Mouse (Mus musculus) MEL (cell line): ENCODE data around the gene Ly6g5c. TPM values are rescaled to one million over a fixed set of nuclear protein-coding genes. Genes with fewer than 3 reads are reported as not detected.

ENCODE experiments used
- DNase-seq: peaks from one replicate; pipeline ENCODE4 v3.0.0; 2011; ENCODE audit warnings: low read depth, low spot score
- H3K27ac ChIP-seq: 2 replicates; pipeline ENCODE4 v1.5.1; 2012; ENCODE audit warnings: low read depth, mild to moderate bottlenecking, control low read depth, low read length, moderate library complexity; ENCODE audit not compliant: control insufficient read depth
- H3K27me3 ChIP-seq, 2 experiments: fragments of 150-350 bp in 1 of 2; sonication (generic) in 1 of 2; 2 replicates each; pipeline ENCODE4 v1.6.1; 2012; ENCODE audit warnings: low read length in 2 of 2, mild to moderate bottlenecking in 2 of 2, improper control_type of control experiment in 1 of 2, moderate library complexity in 1 of 2; ENCODE audit not compliant: insufficient read depth in 2 of 2, control insufficient read depth in 1 of 2
- H3K36me3 ChIP-seq, 2 experiments: 2 replicates each; pipeline ENCODE4 v1.6.1; 2012 to 2014; ENCODE audit warnings: low read length in 2 of 2, improper control_type of control experiment in 1 of 2, inconsistent platforms in 1 of 2, mild to moderate bottlenecking in 1 of 2; ENCODE audit not compliant: insufficient read depth in 2 of 2, control insufficient read depth in 1 of 2
- H3K4me1 ChIP-seq, 2 experiments: fragments of 150-350 bp in 1 of 2; sonication (generic) in 1 of 2; 2 replicates each; pipeline ENCODE4 v1.6.1; 2012; ENCODE audit warnings: low read length in 2 of 2, improper control_type of control experiment in 1 of 2, mild to moderate bottlenecking in 1 of 2; ENCODE audit not compliant: insufficient read depth in 2 of 2, control insufficient read depth in 1 of 2
- H3K4me3 ChIP-seq, 2 experiments: fragments of 150-350 bp in 1 of 2; sonication (generic) in 1 of 2; 2 replicates each; pipeline ENCODE4 v1.5.1; 2012; ENCODE audit warnings: low read depth in 2 of 2, low read length in 2 of 2, mild to moderate bottlenecking in 2 of 2, moderate library complexity in 2 of 2, control low read depth in 1 of 2, improper control_type of control experiment in 1 of 2; ENCODE audit not compliant: control insufficient read depth in 1 of 2, insufficient read depth in 1 of 2
- H3K79me2 ChIP-seq: 2 replicates; pipeline ENCODE4 v1.6.1; 2012; ENCODE audit warnings: mild to moderate bottlenecking, low read length, moderate library complexity; ENCODE audit not compliant: control insufficient read depth, poor library complexity, insufficient read depth
- H3K9ac ChIP-seq: 2 replicates; pipeline ENCODE4 v1.6.1; 2012; ENCODE audit warnings: low read depth, mild to moderate bottlenecking, control low read depth, low read length, moderate library complexity; ENCODE audit not compliant: control insufficient read depth, poor library complexity, severe bottlenecking
- H3K9me3 ChIP-seq: fragments of 150-350 bp; sonication (generic); replicated peaks from 2 replicates; pipeline ENCODE4 v1.6.1; 2012; ENCODE audit warnings: mild to moderate bottlenecking, low read length, improper control_type of control experiment, moderate library complexity; ENCODE audit not compliant: insufficient read depth
- CHD1 ChIP-seq: IDR thresholded peaks from 2 replicates; pipeline ENCODE4 v1.6.1; 2012; ENCODE audit warnings: low read depth, mild to moderate bottlenecking, inconsistent platforms, low read length, improper control_type of control experiment
- CHD2 ChIP-seq: IDR thresholded peaks from 2 replicates; pipeline ENCODE4 v1.6.1; 2011; ENCODE audit warnings: low read length, improper control_type of control experiment
- ELF1 ChIP-seq: IDR thresholded peaks from 2 replicates; pipeline ENCODE4 v1.6.1; 2014; ENCODE audit warnings: low read depth, mild to moderate bottlenecking, inconsistent platforms, low read length, improper control_type of control experiment, moderate library complexity
- ETS1 ChIP-seq: IDR thresholded peaks from 2 replicates; pipeline ENCODE4 v1.6.1; 2012; ENCODE audit warnings: low read depth, mild to moderate bottlenecking, inconsistent platforms, low read length, improper control_type of control experiment, moderate library complexity
- GABPA ChIP-seq: IDR thresholded peaks from 2 replicates; pipeline ENCODE4 v1.6.1; 2012; ENCODE audit warnings: low read depth, mild to moderate bottlenecking, inconsistent platforms, low read length, improper control_type of control experiment, moderate library complexity
- GATA1 ChIP-seq: IDR thresholded peaks from 2 replicates; pipeline ENCODE4 v1.6.1; 2011; ENCODE audit warnings: low read depth, low read length, improper control_type of control experiment
- HCFC1 ChIP-seq: IDR thresholded peaks from 2 replicates; pipeline ENCODE4 v1.6.1; 2012; ENCODE audit warnings: low read depth, mild to moderate bottlenecking, inconsistent platforms, low read length, improper control_type of control experiment, moderate library complexity
- MAZ ChIP-seq: IDR thresholded peaks from 2 replicates; pipeline ENCODE4 v1.6.1; 2012; ENCODE audit warnings: low read depth, mild to moderate bottlenecking, inconsistent platforms, low read length, improper control_type of control experiment
- MYB ChIP-seq: IDR thresholded peaks from 2 replicates; pipeline ENCODE4 v1.6.1; 2011; ENCODE audit warnings: mild to moderate bottlenecking, low read depth, low read length, improper control_type of control experiment
- NRF1 ChIP-seq: IDR thresholded peaks from 2 replicates; pipeline ENCODE4 v1.6.1; 2014; ENCODE audit warnings: low read depth, mild to moderate bottlenecking, inconsistent platforms, low read length, improper control_type of control experiment, moderate library complexity; ENCODE audit not compliant: poor library complexity, insufficient read depth, severe bottlenecking
- POLR2AphosphoS2 ChIP-seq: IDR thresholded peaks from 2 replicates; pipeline ENCODE4 v1.6.1; 2011; ENCODE audit warnings: low read length, improper control_type of control experiment
- POLR2AphosphoS5 ChIP-seq: IDR thresholded peaks from 2 replicates; pipeline ENCODE4 v1.6.1; 2012; ENCODE audit warnings: low read depth, borderline replicate concordance, mild to moderate bottlenecking, inconsistent platforms, low read length, moderate library complexity, mixed read lengths
- SMC3 ChIP-seq: IDR thresholded peaks from 2 replicates; pipeline ENCODE4 v1.6.1; 2011; ENCODE audit warnings: low read depth, low read length, improper control_type of control experiment
- TAL1 ChIP-seq: IDR thresholded peaks from 2 replicates; pipeline ENCODE4 v1.6.1; 2012; ENCODE audit warnings: mild to moderate bottlenecking, inconsistent platforms, low read length, moderate library complexity, mixed read lengths
- USF1 ChIP-seq: IDR thresholded peaks from 2 replicates; pipeline ENCODE4 v1.6.1; 2014; ENCODE audit warnings: low read depth, mild to moderate bottlenecking, inconsistent platforms, low read length, improper control_type of control experiment, moderate library complexity
- USF2 ChIP-seq, 2 experiments: IDR thresholded peaks; 2 replicates each; pipeline ENCODE4 v1.6.1; 2011 to 2012; ENCODE audit warnings: improper control_type of control experiment in 2 of 2, low read length in 2 of 2, borderline replicate concordance in 1 of 2, inconsistent platforms in 1 of 2, low read depth in 1 of 2, mild to moderate bottlenecking in 1 of 2; ENCODE audit not compliant: insufficient read depth in 1 of 2
- ZKSCAN1 ChIP-seq: IDR thresholded peaks from 2 replicates; pipeline ENCODE4 v1.6.1; 2012; ENCODE audit warnings: low read depth, mild to moderate bottlenecking, inconsistent platforms, low read length, improper control_type of control experiment, moderate library complexity
- ZNF384 ChIP-seq: IDR thresholded peaks from 2 replicates; pipeline ENCODE4 v1.6.1; 2012; ENCODE audit warnings: low read depth, mild to moderate bottlenecking, inconsistent platforms, low read length, improper control_type of control experiment
- polyA plus RNA-seq, 2 experiments: library from polyadenylated mRNA; stranded (reverse) in 1 of 2; unstranded in 1 of 2; fragments of >175 nt in 1 of 2; fragments of >200 nt in 1 of 2; gene quantifications; 2 replicates each; pipeline versions ENCODE4 v1.2.1 to v1.2.4; 2012; ENCODE audit warnings: low replicate concordance in 2 of 2, low read depth in 1 of 2; ENCODE audit not compliant: insufficient read length in 2 of 2, insufficient read depth in 1 of 2, missing spikeins in 1 of 2
- total RNA-seq: library from RNA; depleted of rRNA; stranded (reverse); fragments of 300-350 nt; gene quantifications from 2 replicates; pipeline ENCODE4 v1.2.3, GENCODE M21; 2012

Ly6g5c gene
- total and polyA plus RNA-seq, 3 experiments = not detected

- peaks cover 42% of the 10 kb centered on the region for H3K79me2 ChIP-seq
- H3K4me3 ChIP-seq = no peak overlapping the region
- no peak overlapping the region for H3K27ac ChIP-seq
- peaks cover 6 to 8% of the 10 kb centered on the region in 2 experiments for H3K4me1 ChIP-seq
- H3K27me3 ChIP-seq = no peaks in the 10 kb centered on the region
- H3K9ac ChIP-seq = no peak overlapping the region
- no peaks in the 10 kb centered on the region for H3K9me3 ChIP-seq
- peaks cover 0 to 13% of the 10 kb centered on the region in 2 experiments; a peak in 2 of 4 replicates for H3K36me3 ChIP-seq
- peak; percentile 67 for DNase-seq
- TF ChIP-seq POLR2AphosphoS2 (peak; percentile 29; the same call in 1 of the 2 replicates), TAL1 (peak; percentile 44), ETS1 (peak; percentile 38; the same call in 1 of the 2 replicates), USF2 (IDR thresholded peaks at IDR 0.05; ENCODE audit: borderline replicate concordance in 1 of 2, insufficient read depth in 1 of 2, low read depth in 1 of 2, low read length in 2 of 2) (no peak)
- TF ChIP-seq, all 39 proteins: peak for 3
Measured at GRCm38 (mm10) chr17:35125081-35125480, 17.0 kb downstream of the Ly6g5c start.

- Histone ChIP-seq H3K9ac (peak overlapping the region; percentile 83), H3K27me3 (no peaks in the 10 kb centered on the region), H3K36me3 (peaks cover 0 to 10% of the 10 kb centered on the region in 2 experiments; a peak in 2 of 4 replicates), H3K9me3 (no peaks in the 10 kb centered on the region), H3K27ac (0 out of 2 replicates have a peak overlapping the region, but pooled peaks have one; percentile 22), H3K4me3 (peak overlapping the region; percentile 90 to 99), H3K4me1 (peaks cover 6 to 8% of the 10 kb centered on the region in 2 experiments; a peak in 3 of 4 replicates), H3K79me2 (peaks cover 37% of the 10 kb centered on the region)
- TF ChIP-seq SMC3 = no peak
- TF ChIP-seq MYB = no peak
- TF ChIP-seq USF2 (IDR thresholded peaks at IDR 0.05; ENCODE audit: borderline replicate concordance in 1 of 2, insufficient read depth in 1 of 2, low read depth in 1 of 2, low read length in 2 of 2) = no peak
- TF ChIP-seq ZNF384 = no peak
- TF ChIP-seq HCFC1 = no peak
- no peak for TF ChIP-seq ZKSCAN1
- TF ChIP-seq GATA1 = no peak
- TF ChIP-seq CHD1 = no peak
- no peak; the same call in 1 of the 2 replicates for TF ChIP-seq CHD2
- no peak for TF ChIP-seq MAZ
- no peak for TF ChIP-seq USF1
- TF ChIP-seq TAL1 = no peak
- TF ChIP-seq NRF1 = no peak
- TF ChIP-seq ELF1 = no peak
- TF ChIP-seq GABPA = no peak
- TF ChIP-seq POLR2AphosphoS5 = no peak
- no peak for DNase-seq
Measured at GRCm38 (mm10) chr17:35125578-35125977, 17.5 kb downstream of the Ly6g5c start.
